Mouse (Mus musculus) adrenal gland, adult (tissue): ENCODE data around the gene Ublcp1.

ENCODE experiments used
- DNase-seq, 2 experiments: peaks; one replicate each; pipeline ENCODE4 v3.0.0; 2022 to 2023; ENCODE audit warnings: low spot score in 1 of 2; ENCODE audit not compliant: inconsistent age in 2 of 2

The Ublcp1 gene

GRCm38 (mm10) chr11:44494643-44495323 is 24.5 kb upstream of the Ublcp1 start:
- DNase-seq = no peak

GRCm38 (mm10) chr11:44489117-44489516 is 18.8 kb upstream of the Ublcp1 start:
- DNase-seq = no peak

- DNase-seq = no peak
Measured at GRCm38 (mm10) chr11:44485089-44485736, 14.9 kb upstream of the Ublcp1 start.

DNA sequence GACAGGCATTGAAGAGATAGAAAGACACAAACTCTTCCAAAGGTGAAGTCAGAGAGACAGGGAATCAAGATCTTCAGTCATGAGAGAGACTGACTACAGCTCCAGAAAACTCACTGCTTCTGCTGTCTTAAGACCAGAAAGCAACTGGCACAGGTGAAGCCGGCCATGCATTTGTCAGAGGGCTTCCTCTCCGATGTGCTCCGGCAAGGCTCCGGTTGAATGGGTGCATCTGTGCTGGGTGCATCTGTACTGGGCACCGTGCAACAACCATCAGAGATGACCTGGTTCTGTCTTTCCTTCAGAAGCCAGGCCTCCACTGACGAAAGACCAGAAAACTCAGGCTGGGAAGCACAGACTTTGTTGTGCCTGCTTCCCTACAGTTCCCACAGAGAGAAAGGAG is 9.9 kb upstream of the Ublcp1 start:
- DNase-seq = no peak

- no peak for DNase-seq
Measured at GRCm38 (mm10) chr11:44478382-44478781, 8.1 kb upstream of the Ublcp1 start.

- no peak for DNase-seq
Measured at GRCm38 (mm10) chr11:44476445-44476844, 6.1 kb upstream of the Ublcp1 start.

- no peak for DNase-seq
Measured at GRCm38 (mm10) chr11:44475467-44475866, 5.2 kb upstream of the Ublcp1 start.

DNA sequence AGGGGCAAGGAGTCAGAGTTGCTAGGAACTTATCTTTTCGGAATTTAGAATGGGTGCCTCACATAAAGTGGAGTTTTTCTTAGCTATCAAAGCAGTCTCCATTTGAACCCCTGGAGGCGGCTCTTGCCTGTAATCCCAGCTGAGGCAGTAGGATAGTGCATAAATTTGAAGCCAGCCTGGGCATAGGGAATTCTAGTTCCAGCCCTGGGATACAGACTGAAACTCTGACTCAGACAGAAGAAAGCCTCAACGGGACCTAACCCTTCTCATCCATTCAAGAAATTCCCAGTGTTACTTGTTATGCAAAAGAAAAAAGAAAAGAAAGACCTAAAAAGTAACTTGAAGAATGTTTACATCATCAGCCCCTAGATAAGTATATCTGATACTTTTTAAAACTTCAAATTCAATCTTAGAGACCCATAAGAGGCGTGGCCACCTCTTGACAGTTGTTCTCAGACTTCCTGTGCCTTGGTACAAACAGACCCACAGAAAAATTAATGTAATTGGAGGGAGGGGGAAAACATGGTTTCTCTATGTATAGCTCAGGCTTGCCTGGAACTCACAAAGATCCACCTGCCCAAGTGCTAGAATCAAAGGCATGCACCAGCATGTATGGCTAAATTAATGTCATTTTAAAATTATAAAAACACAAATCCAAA is 1.2 kb upstream of the Ublcp1 start:
- DNase-seq = peak; percentile 13 to 57

DNA sequence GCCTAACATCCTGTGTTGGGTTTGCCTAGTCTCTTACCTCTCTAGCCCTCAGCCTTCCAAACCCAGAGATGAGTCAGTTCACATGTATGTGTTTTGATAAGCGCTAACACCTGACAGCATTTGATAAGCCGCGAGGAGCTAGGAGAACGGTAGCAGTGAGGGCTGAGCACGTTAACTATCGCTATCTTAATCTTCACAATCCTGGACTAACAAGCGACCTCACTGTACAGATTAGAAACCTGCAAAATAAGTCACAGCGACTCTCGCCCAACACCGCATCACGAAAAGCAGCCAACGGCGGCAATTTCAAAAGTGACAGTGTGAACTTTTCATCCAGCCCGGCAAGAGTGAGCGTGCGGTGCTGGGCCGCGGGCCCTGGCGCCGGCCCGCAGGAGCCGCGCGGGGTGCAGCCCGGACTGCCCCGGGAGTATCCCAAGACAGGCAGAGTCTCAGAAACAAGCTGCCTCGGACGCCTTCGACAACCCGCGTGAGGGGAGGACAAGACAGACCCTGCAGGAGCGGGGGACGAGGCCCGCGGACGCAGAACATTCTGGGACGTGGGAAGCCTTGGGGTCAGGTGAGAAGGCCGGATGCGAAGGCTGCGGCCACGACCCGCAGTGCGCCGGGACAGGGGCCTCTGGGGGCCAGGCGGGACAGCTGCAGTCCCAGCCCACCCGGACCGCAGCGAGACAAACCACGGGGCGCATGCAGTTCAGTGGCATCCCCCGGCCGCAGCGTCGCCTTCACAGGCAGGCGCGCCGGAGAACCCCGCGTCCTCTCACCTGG is 459 bp downstream of the Ublcp1 start:
- no peak for DNase-seq

DNA sequence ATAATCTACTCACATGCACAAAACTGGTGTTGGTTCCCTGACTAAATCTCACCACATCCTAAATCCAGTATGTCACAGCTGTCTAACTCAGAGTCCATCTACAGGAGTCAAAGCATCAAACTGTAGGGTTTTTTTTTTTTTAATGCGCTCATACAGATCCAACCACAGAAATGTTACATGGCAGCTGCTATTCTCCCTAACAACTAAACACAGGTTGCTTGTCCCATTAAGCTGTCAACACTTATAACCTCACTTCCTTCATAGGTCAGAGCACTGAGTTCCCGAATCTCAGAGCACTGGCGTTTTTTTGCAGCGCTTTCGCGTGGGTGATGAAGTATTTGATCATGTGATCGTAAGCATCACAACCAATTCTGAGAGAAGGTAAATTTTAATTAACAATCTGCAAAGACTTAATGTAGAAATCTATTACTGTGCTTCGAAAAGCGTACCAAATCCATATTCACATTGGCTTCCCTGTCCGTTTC is 1.9 kb downstream of the Ublcp1 start:
- no peak for DNase-seq

DNA sequence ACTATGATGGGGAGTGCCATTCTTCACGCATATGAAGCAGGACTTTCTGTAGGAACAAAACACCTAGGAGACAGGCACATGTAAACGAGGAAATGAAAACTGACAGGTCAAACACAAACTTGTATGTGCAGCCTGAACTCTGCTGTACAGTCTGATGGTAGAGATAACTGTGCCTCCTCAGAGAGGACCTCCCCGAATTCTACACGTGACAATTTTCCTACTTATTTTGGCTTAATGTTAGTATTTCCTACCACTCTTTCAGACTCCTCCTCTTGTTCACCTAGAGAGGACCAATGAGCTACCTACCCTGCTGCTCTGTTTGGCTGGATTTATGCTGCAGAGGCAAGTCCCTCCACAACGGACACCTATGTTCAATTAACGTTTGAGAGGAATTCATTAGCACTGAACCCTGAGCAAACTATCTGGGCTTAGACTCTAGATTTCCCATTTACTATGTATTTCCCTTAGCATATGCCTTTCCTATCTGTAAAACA is 3.3 kb downstream of the Ublcp1 start:
- DNase-seq = no peak

DNA sequence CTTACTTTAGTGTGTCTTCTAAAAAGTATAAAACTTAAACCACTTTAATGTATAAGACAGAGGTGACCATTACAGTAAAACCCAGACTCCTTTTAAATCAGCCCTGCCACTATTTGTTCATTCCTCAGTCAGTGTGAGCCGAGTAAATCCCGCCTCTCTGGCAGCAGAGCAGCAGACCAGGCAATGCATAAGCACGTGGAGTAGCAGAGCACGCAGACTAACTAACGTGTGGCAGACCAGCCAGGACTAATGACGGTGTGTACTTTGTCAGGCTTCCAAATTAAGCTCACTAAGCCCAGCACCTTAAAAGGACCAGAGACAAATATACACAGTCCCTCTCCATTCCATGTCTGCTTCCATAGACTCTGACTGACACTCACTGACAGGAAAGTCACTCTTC is 8.8 kb downstream of the Ublcp1 start:
- DNase-seq = no peak

DNA sequence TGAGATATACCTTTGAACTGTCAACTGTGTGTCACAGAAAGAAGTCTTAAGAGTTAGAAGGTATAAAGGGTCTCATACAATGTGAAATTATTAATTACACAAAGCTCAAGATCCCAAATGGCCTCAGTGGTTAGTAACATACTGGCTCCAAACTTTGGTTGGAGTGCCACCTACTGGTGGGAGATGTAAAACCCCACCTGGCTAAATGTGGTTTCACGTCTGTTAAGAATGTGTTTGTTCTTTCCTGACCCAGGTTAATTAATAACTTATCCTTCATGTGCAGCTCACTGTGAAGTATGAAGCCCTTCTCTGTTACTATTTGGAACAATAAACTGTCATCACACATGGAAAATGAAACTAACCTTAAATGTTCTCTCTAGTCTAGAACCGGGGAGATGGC is 16.9 kb downstream of the Ublcp1 start:
- peak; percentile 22 to 84 for DNase-seq

- DNase-seq = peak in 1 of 2 experiments; percentile 61
Measured at GRCm38 (mm10) chr11:44452016-44452415, 18.3 kb downstream of the Ublcp1 start.

GRCm38 (mm10) chr11:44451046-44451445 is 19.3 kb downstream of the Ublcp1 start:
- DNase-seq = no peak

DNA sequence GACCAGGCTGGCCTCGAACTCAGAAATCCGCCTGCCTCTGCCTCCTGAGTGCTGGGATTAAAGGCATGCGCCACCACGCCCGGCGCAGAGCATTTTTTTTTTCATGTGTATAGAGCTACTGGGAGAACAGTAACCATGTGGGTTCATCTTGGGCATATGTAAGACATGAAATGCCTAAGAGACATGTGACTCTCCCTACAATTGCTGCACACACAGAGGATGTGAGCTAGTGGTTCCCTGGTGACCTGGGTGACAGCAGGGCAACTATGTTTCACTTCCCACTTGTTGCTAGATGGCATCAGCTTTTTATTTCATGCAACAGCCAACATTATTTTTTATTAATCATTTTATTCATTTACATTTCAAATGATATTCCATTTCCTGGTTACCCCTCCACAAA is 32.5 kb downstream of the Ublcp1 start:
- DNase-seq = no peak

DNA sequence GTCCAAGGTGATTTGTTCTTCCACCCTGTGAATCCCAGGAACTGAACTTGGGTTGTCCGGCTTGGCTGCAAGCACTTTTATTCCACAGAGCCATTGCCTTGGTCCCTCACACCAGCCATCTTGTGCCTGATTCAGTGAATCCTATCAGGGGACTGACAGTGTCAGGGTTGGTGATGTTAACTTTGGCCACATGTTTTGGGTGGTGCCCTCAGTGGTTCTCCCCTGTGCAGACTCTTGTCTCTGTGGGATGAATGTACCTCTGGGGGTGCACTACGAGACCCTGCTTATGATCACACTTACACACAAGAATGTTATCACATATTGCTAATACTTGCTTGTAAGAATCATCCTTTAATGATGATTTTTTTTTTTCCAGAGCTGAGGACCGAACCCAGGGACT is 40.3 kb downstream of the Ublcp1 start:
- DNase-seq = no peak

GRCm38 (mm10) chr11:44427951-44428350 is 42.3 kb downstream of the Ublcp1 start:
- DNase-seq = peak in 1 of 2 experiments; percentile 25

GRCm38 (mm10) chr11:44425626-44426025 is 44.7 kb downstream of the Ublcp1 start:
- peak; percentile 63 to 76 for DNase-seq

- peak; percentile 36 to 82 for DNase-seq
Measured at GRCm38 (mm10) chr11:44425006-44425405, 45.3 kb downstream of the Ublcp1 start.

DNA sequence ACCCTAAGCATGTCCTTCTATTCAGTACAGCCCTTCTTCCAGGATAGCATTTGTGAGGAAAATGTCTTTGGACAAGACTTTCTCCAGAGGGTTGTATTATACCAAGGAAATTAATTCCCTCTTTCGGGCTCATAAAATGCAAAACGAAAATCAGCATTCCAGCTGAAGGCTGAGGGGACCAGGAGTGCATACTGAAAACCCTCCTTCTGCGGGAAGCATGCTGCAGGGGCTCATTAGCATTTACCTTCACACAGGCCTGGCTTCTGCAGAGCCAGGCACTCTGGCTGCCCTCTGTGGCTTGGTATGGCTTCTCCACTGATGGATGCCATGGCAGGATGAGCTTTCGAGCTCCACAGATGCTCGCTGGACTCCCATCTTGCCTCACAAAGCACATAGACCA is 46.3 kb downstream of the Ublcp1 start:
- no peak for DNase-seq
